Mouse (Mus musculus): Measurements from ENCODE around the gene Txndc16. TPM values are rescaled to one million over a fixed set of nuclear protein-coding genes. Genes with fewer than 3 reads are reported as not detected.

Txndc16 gene
- polyA plus RNA-seq, 1 experiment from 2014 or later, result 45.7 TPM

DNA sequence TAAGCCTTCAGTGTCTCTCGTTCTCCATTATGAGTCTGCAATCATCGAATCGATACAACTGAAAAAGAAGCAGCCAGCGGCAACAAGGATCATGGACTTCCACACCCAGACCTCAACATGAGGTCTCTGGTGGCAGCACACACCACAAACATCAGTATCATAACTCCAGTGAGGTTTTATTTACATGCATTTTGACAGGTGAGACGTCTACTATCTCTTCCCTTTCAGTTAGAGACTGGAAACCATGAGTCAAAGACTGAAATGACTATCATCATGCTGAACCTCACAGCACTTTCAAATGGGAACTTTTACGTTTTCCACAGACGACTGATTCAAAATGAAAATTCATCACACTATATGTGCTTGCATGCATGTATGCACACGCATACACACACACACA, 117.9 kb downstream of the Txndc16 start:
- 94% methylated on average over 8 of the region's 8 CpGs for WGBS
- no peaks in the 10 kb centered on the region for H3K36me3 ChIP-seq (ENCODE audit: control insufficient read depth, insufficient read depth, low read length)
- H3K27ac ChIP-seq (ENCODE audit: low read depth, low read length), result no peak overlapping the region
- no peaks in the 10 kb centered on the region for H3K9me3 ChIP-seq (ENCODE audit: control insufficient read depth, low read length)
- no peaks in the 10 kb centered on the region for H3K4me1 ChIP-seq (ENCODE audit: control insufficient read depth, insufficient read depth, low read length)
- H3K4me3 ChIP-seq (ENCODE audit: low read depth, low read length), result no peak overlapping the region
- no peak overlapping the region for H3K4me2 ChIP-seq (ENCODE audit: low read depth, low read length)
- H3K27me3 ChIP-seq (ENCODE audit: control insufficient read depth, insufficient read depth, low read length), result no peaks in the 10 kb centered on the region
- no peak for ATAC-seq (ENCODE audit: low read depth)
- no peak overlapping the region for H3K9ac ChIP-seq (replicated peaks; ENCODE audit: low read depth, low read length)

DNA sequence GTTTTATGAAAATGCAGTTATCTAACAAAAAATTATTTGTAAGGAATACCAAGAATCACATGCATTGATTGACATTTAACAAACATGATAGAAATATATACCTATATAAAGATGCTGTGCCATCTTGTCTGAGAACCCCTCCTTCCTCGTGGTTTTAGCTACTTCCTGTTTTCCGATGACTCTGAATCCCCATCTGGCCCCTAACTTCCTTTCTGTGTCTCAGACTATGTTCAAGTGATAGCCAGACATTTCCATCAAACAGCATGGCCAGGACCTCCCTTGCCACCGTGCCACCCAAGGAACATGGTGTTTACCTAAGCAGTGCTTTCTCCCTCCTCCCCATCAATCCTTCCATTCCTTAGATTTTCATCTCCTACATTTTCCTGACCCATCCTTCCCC, 127.8 kb downstream of the Txndc16 start:
- H3K36me3 ChIP-seq (ENCODE audit: control insufficient read depth, insufficient read depth, low read length), result no peaks in the 10 kb centered on the region
- H3K27me3 ChIP-seq (ENCODE audit: control insufficient read depth, insufficient read depth, low read length), result no peaks in the 10 kb centered on the region
- WGBS, result 81% methylated on average over 3 of the region's 3 CpGs
- H3K4me2 ChIP-seq (ENCODE audit: low read depth, low read length), result no peak overlapping the region
- H3K9me3 ChIP-seq (ENCODE audit: control insufficient read depth, low read length), result no peaks in the 10 kb centered on the region
- H3K9ac ChIP-seq (replicated peaks; ENCODE audit: low read depth, low read length), result no peak overlapping the region
- H3K4me3 ChIP-seq (ENCODE audit: low read depth, low read length), result no peak overlapping the region
- no peaks in the 10 kb centered on the region for H3K4me1 ChIP-seq (ENCODE audit: control insufficient read depth, insufficient read depth, low read length)
- ATAC-seq (ENCODE audit: low read depth), result no peak
- H3K27ac ChIP-seq (ENCODE audit: low read depth, low read length), result no peak overlapping the region

DNA sequence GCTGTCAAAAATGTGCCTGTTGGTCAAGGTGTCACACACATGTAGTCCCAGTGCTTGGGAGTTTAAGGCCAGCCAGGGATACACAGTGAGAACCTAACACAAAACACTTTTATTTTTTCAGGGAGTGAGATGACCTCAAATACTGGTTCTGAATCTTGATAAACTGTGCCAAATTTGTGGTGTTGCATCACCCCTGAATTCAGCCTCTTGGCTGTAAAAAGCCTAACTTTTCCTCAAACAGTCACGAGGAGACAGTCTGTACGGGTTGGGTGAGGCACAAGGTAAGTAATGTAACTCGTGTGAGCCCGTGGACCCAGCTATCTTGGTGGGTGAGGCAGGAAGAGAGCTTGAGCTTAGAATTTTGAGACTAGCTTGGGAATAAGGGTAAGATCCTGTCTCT, 130.1 kb downstream of the Txndc16 start:
- ATAC-seq (ENCODE audit: low read depth), result no peak
- H3K27ac ChIP-seq (ENCODE audit: low read depth, low read length), result no peak overlapping the region
- no peaks in the 10 kb centered on the region for H3K36me3 ChIP-seq (ENCODE audit: control insufficient read depth, insufficient read depth, low read length)
- no peak overlapping the region for H3K4me3 ChIP-seq (ENCODE audit: low read depth, low read length)
- no peaks in the 10 kb centered on the region for H3K9me3 ChIP-seq (ENCODE audit: control insufficient read depth, low read length)
- H3K9ac ChIP-seq (replicated peaks; ENCODE audit: low read depth, low read length), result no peak overlapping the region
- H3K4me1 ChIP-seq (ENCODE audit: control insufficient read depth, insufficient read depth, low read length), result no peaks in the 10 kb centered on the region
- 87% methylated on average over 4 of the region's 4 CpGs for WGBS
- no peak overlapping the region for H3K4me2 ChIP-seq (ENCODE audit: low read depth, low read length)
- H3K27me3 ChIP-seq (ENCODE audit: control insufficient read depth, insufficient read depth, low read length), result no peaks in the 10 kb centered on the region

DNA sequence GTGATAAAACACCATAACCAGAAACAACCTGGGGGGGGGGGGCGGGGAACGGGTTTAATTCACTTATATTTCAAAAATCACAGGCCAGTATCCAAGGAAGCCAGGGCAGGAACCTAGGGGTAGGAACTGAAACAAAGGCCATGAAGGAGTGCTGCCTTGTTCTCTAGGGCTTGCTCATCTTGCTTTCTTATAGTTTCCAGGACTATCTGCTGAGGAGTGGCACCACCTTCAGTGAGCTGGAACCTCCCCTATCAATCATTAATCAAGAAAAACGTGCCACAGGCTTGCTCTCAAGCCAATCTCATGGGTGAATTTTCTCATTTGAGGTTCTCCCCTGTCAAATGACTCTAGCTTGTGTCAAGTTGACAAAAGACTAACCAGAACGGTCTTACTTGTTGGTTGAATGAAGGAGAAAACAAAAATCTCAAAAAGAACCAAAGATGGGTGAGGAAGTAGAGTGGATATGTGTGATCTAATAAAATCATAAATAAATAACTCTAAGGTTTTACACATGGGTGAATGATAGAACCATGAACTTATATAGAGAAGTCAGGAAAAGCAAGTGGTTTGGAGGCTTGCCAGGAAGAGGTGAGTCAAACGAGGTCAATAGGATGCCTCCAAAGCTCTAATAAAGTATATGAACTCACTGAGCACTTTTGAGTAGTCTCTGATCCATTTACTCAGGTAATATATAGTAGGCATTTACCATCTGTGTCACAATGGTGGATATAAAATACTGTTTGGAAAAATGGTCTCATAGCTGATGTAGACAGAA, 134.3 kb downstream of the Txndc16 start:
- Histone ChIP-seq H3K4me2 (ENCODE audit: low read depth, low read length) (no peak overlapping the region), H3K36me3 (ENCODE audit: control insufficient read depth, insufficient read depth, low read length) (no peaks in the 10 kb centered on the region), H3K4me3 (ENCODE audit: low read depth, low read length) (no peak overlapping the region), H3K9ac (replicated peaks; ENCODE audit: low read depth, low read length) (no peak overlapping the region), H3K27me3 (ENCODE audit: control insufficient read depth, insufficient read depth, low read length) (no peaks in the 10 kb centered on the region), H3K27ac (ENCODE audit: low read depth, low read length) (no peak overlapping the region), H3K9me3 (ENCODE audit: control insufficient read depth, low read length) (no peaks in the 10 kb centered on the region), H3K4me1 (ENCODE audit: control insufficient read depth, insufficient read depth, low read length) (no peaks in the 10 kb centered on the region)
- 75% methylated on average over 5 of the region's 5 CpGs for WGBS
- ATAC-seq (ENCODE audit: low read depth), result no peak

DNA sequence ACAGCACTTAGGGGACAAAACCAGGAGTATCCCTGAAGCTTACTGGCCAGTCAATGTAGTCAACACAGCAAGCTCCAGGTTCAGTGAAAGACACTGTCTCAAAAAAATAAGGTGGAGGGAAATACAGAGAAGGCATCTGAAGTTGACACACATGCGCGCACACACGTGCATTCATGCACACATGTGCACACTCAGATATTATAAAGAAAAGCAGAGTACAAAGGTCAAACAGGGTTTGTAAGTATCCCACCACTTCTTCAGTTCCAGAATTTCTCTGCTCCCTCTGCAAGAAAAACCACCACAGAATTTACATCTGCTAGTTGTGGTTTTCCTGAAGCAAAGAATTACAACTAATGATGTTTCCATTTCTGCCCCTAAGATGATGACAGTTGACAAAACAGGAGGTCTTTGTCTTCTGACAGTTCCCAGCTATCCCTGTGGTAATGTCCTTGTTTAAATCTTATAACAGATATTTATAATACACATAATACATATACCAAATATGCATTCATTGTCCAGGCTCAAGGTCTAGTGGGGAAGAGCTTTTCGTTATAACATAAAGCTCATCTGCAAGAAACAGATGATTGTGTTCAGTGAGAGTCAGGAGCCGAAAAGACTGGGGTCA, 135.4 kb downstream of the Txndc16 start:
- Histone ChIP-seq H3K36me3 (ENCODE audit: control insufficient read depth, insufficient read depth, low read length) (no peaks in the 10 kb centered on the region), H3K4me3 (ENCODE audit: low read depth, low read length) (no peak overlapping the region), H3K4me1 (ENCODE audit: control insufficient read depth, insufficient read depth, low read length) (no peaks in the 10 kb centered on the region), H3K9me3 (ENCODE audit: control insufficient read depth, low read length) (no peaks in the 10 kb centered on the region), H3K9ac (replicated peaks; ENCODE audit: low read depth, low read length) (no peak overlapping the region), H3K4me2 (ENCODE audit: low read depth, low read length) (no peak overlapping the region), H3K27me3 (ENCODE audit: control insufficient read depth, insufficient read depth, low read length) (no peaks in the 10 kb centered on the region), H3K27ac (ENCODE audit: low read depth, low read length) (no peak overlapping the region)
- ATAC-seq (ENCODE audit: low read depth), result no peak
- WGBS, result 96% methylated on average over 5 of the region's 5 CpGs

DNA sequence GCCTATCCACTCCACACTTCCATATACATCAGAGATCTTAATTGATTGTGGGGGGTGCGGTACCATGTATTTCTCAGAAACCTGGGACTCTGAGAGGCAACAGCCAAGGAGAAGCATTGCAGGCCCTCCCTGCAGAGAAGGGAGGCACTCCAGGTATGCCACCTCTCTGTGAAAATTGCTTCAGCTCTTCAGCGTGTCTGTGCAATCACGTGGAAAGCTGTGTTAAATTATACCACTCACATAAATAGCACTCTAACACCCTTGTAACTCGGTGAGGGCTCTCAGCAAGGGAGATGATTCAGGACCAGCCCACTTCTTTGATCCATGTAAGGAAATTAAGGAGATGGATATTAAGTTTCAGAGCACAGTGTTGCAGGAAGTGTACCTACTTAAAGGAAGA, 136.6 kb downstream of the Txndc16 start:
- H3K9me3 ChIP-seq (ENCODE audit: control insufficient read depth, low read length), result no peaks in the 10 kb centered on the region
- H3K36me3 ChIP-seq (ENCODE audit: control insufficient read depth, insufficient read depth, low read length), result no peaks in the 10 kb centered on the region
- H3K27me3 ChIP-seq (ENCODE audit: control insufficient read depth, insufficient read depth, low read length), result no peaks in the 10 kb centered on the region
- no peak overlapping the region for H3K4me2 ChIP-seq (ENCODE audit: low read depth, low read length)
- H3K9ac ChIP-seq (replicated peaks; ENCODE audit: low read depth, low read length), result no peak overlapping the region
- no peaks in the 10 kb centered on the region for H3K4me1 ChIP-seq (ENCODE audit: control insufficient read depth, insufficient read depth, low read length)
- WGBS, result 26% methylated on average over 4 of the region's 4 CpGs
- no peak overlapping the region for H3K27ac ChIP-seq (ENCODE audit: low read depth, low read length)
- H3K4me3 ChIP-seq (ENCODE audit: low read depth, low read length), result no peak overlapping the region
- ATAC-seq (ENCODE audit: low read depth), result peak; percentile 21; the same call in 1 of the 2 replicates

Other genes with a start within 250 kb of the Txndc16 start
- 1.6 and 2.4 TPM in 2 replicates for gene Ptger2, start 232.1 kb downstream of the Txndc16 start, polyA plus RNA-seq (2014; fragmentation: Nextera tagmentation; extraction: Ambion mirVana)
- 23.5 and 25.0 TPM in 2 replicates for gene Gpr137c, start 611 bp downstream of the Txndc16 start, polyA plus RNA-seq (2014; fragmentation: Nextera tagmentation; extraction: Ambion mirVana)
- 21.1 and 24.3 TPM in 2 replicates for gene Ero1l, start 98.4 kb upstream of the Txndc16 start, polyA plus RNA-seq (2014; fragmentation: Nextera tagmentation; extraction: Ambion mirVana)
- 184 and 192 TPM in 2 replicates for gene Psmc6, start 109.5 kb upstream of the Txndc16 start, polyA plus RNA-seq (2014; fragmentation: Nextera tagmentation; extraction: Ambion mirVana)
- 74.1 and 76.1 TPM in 2 replicates for gene Styx, start 130.8 kb upstream of the Txndc16 start, polyA plus RNA-seq (2014; fragmentation: Nextera tagmentation; extraction: Ambion mirVana)
- gene Gnpnat1, start 184.6 kb upstream of the Txndc16 start, polyA plus RNA-seq (2014; fragmentation: Nextera tagmentation; extraction: Ambion mirVana), result 30.8 and 31.0 TPM in 2 replicates

Measured in neural tube, embryonic 14.5 days (tissue).